Mouse (Mus musculus): ENCODE data around the gene Wnt11.

Gene Wnt11

DNA sequence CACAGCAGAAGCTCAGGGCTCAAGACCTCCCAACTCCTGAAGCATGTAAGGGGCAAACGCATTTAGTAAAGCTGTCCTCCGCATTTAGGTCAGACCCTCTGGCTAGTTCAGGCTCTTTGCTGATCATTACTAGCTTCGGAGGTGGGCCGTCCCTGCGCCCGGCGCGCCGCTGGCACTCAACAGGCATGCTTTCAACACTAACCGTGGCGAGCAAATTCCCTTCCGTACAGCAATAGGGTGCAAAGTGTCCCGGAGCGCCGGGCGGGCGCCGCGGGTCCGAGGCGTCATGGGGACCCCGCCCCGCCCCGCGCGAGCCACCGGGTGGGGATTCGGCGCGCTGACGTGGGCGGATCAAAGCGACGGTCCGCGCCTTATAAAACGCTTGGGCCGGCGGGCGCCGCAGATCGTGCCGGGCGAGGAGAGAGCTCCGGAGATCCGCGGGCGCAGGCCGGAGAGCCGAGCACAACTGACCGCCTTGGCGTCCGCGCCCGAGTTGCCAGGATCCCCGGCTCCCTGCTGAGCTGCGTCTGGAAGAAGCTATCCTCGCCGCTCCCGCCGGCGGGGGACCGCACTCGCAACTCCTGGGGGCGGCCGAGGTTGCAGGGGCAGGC lies at the start of gene Wnt11:
Gene Wnt11, plus strand, starts transcription at position 402 of the 611 bp plus-strand sequence.
- DNase-seq (ENCODE audit: low read depth) = no peak

DNA sequence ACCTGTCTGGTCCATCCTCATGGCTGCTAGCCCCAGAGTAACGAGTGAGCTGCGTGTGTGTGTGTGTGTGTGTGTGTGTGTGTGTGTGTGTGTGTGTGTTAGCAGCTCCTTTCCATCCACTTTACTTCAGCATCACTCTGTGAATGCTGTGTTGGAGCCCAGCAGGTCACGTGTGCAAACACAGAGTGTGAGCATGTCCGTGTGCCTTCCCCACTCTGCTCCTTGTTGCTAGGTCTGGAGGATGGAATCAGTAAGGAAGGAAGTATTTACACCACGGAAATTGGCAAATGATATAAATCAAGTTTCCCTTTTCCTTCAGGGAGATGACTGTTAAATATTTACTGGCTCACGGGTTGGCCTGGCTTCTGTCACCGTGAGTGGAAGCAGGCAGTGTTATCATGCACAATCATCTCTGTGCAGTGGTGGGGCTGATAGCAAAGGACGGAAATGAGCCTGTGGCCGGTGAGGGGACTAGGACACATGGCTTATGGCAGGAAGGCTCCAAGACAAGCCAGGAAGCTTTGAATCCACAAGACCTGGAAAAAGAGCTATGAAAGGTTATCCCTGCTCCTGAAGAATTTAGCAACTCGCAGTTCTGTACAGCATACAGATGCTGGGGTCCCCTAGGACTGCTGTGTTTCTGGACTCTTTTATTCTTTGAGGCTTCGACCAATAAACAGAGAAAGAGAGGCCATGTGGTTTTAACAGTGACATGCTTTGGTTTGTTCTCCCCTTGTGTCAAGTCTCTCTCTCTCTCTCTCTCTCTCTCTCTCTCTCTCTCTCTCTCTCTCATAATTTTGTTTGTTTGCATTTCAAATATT lies 47.9 kb upstream of the Wnt11 start:
- no peak for DNase-seq (ENCODE audit: low read depth)

DNA sequence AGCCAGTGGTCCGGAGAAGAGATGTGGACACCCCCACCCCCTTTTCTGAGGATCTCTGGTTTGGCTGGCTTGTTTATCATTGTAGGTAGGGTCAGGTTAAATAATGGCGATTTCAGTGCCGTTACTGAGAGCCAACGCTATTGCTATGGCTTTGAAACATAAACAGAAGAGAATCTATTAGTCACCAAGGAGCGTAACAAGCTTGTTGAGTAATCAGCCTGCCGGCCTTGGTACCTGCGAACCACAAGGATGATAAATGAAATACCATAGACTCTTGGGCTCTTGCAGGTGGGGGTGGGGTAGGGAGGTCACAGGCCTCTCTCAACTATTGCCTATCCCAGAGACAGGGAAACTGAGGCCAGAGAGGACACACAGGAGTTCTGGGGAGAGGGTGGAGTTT lies 46.2 kb upstream of the Wnt11 start:
- no peak for DNase-seq (ENCODE audit: low read depth)

DNA sequence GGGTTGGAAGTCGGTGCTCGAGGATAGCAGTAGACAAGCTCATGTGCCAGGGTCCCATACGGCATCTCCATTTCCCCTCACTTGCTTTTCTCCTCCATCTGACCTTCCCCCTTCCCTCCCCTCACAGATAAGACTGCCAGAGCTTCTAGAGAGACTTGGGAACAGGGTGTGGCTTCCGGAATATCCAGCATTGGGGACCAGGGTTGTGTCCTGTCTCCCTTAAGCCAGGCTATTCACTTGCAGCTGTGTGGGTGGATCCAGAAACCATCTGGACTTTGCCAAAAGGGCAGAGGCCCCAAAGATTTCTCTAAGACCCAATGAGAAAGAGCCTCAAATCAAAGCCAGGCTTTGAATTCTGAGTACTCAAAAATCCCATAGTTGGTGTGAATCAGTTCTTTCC lies 45.8 kb upstream of the Wnt11 start:
- DNase-seq (ENCODE audit: low read depth) = no peak

DNA sequence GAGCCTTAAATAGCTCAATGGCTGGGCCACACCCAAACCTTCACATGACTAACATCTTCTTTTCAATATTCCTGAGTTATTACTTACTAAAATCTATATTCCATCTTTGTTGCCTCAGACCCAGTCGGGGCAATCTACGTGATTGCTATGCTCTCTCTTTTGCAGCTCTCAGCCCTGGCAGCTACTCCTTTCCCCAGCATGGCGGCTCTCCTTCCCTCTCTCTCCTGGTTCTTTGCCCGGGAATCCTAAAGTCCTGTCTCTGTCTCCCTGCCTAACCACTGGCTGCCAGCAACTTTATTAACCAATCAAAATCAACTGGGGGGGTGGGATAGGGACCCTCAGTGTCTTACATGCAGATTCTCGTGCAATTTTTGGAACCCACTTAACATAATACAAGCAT lies 43.0 kb upstream of the Wnt11 start:
- no peak for DNase-seq (ENCODE audit: low read depth)

DNA sequence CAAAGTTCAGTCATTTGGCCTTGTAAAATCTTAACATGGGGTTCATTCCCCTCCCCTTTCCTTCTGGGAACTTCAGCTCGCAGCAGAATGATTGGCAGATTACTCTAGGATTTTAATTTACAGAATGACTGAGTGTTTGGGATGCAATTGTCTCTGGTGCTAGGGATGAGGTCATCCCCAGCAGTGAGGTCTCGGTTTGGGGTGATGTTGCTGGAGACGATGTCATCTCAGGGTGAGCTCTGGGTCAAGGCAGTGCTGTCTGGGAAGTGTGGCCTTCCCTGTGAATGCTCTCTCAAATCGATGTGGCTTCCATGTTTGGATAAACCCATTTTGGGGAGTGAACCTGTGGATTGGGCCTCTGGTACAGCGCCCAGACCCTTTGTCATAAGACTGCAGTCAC lies 41.1 kb upstream of the Wnt11 start:
- DNase-seq (ENCODE audit: low read depth) = no peak

DNA sequence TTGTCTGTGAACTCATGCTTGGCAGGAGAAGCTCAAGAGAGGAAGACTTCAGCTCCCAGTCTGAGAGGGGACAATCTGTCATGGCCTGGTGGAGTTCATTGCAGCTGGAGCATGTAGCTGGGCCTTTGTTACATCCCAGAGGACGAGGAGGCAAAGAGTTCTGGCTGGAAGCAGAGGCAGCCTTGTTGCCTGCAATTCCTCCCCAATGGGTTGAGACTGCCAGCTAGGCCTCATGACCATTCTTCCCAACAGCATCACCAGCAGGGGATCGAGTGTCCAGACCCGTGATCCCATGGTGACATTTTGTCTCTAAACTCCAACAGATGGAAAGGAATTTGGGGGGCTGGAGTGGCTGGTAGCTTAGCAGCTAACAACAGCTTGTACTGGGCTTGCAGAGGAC lies 40.5 kb upstream of the Wnt11 start:
- no peak for DNase-seq (ENCODE audit: low read depth)

DNA sequence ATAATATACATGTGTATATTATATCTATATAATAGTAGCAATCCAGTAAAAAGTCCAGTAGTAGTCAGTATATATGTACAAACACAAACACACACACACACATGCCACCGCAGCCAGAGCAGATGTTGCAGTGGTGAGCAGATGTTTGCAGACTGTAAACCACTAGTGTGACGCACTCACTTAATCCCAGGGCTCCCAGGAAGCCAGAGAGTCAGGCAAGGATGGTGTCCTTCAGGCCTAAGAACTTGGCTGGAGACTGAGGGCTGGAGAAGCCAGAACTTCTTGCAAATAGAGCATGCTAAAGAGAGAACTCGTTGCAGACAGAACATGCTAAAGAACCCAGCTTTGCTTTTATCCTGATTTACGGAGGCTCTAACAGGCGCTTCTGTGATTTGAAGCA lies 39.3 kb upstream of the Wnt11 start:
- no peak for DNase-seq (ENCODE audit: low read depth)

DNA sequence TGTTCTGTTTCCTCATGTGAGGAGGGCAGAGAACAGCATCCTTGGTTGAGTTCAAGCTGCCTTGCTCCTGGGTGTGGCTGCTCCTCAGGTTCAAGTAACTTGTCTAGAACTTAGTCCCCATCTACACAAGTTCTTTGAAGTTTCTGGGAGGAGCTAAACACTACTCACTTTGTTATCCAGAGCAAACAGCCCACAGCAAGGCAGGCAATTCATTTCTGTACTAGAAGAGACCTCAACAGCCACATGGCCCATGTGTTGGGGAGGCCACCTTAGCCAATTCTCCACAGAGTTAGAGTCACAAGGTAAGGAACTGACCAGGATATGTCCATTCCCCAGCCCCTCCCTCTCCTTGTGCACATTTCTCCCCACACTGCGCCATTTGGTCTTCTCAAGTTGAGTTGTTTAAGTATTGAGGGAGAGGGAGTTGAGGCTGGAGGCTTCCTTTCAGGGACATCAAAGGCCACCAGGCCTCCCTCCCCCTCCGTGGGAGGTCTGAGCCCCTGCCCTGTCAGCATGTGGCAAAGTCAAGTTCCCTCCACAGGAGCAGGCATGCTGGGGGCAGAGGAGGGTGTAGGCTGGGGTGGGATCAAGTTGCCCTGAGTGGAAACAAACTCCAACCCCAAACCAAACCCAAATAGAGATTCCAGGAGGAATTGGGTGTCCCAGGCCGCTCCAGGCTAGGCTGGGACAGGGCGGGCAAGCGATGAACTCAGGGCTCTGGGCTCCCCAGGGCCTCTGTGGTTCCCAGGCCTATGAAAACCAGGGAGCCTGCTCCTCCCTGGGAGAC lies 37.4 kb upstream of the Wnt11 start:
- no peak for DNase-seq (ENCODE audit: low read depth)

DNA sequence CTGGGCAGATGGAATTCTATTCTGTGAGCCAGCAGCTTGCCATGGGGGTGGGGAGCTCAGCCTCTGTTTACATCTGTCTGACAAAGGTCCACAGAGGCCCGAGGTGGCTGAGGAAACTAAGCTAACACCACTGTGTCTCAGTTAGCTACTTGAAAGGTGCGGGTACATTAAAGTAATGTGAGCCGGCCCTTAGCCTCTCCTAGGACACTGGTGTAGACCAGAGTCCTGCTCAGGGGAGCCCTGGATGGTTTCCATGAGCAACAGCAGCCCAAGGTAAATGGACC lies 36.8 kb upstream of the Wnt11 start:
- no peak for DNase-seq (ENCODE audit: low read depth)

DNA sequence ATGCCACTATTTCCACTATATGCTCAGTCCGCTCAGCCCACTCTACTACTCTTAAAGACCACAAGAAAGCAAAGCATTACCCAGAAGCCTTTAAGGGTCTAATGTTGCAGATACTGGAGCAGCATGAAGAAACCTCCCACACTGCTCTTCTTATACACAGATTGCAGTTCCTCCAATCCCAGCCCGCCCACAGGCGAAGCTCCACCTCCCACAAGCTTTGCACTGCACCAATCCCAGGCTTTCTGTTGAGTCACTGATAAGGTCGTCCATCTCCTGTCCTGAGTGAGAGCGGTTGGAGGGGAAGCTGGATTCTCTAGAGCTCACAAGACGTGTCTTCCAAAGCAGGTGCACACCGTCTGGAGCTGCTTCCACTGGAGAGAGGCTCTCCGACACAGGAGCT lies 34.5 kb upstream of the Wnt11 start:
- DNase-seq (ENCODE audit: low read depth) = no peak

DNA sequence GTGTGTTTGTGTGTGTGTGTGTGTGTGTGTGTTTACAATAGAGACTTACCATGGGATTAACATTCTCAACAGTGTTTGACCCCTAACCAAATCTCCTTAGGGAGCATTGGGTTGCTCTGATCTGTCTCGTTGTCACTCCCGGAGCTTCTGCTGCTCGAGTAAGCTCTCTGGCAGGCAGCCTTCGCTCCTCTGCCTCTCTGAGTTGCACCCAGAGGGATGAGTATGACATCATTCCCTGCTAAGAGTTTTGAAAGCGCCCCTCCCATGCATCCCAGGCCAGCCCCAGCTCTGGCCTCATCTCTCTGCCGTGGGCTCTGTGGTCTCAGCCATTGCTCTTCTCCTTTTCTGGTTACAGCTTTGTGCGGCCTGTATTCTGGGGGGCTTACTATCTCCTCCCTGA lies 33.8 kb upstream of the Wnt11 start:
- DNase-seq (ENCODE audit: low read depth) = no peak

DNA sequence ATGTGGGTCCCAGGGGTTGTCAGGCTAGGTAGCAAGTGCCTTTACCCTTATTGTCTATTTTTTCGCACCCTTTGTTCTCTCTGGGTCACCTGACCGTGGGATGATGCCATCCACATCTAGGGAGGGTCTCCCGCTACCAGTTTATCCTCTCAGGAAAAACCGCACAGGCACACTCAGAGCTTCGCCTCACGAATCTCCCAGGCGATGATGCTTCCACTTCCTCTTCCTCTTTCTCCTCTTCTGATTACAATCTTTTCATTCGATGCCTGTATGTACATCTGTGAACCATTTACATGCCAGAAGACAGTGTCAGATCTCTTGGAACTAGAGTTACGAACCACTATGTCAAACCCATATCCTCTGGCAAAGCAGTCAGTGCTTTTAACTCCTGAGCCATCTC lies 31.7 kb upstream of the Wnt11 start:
- DNase-seq (ENCODE audit: low read depth) = no peak

DNA sequence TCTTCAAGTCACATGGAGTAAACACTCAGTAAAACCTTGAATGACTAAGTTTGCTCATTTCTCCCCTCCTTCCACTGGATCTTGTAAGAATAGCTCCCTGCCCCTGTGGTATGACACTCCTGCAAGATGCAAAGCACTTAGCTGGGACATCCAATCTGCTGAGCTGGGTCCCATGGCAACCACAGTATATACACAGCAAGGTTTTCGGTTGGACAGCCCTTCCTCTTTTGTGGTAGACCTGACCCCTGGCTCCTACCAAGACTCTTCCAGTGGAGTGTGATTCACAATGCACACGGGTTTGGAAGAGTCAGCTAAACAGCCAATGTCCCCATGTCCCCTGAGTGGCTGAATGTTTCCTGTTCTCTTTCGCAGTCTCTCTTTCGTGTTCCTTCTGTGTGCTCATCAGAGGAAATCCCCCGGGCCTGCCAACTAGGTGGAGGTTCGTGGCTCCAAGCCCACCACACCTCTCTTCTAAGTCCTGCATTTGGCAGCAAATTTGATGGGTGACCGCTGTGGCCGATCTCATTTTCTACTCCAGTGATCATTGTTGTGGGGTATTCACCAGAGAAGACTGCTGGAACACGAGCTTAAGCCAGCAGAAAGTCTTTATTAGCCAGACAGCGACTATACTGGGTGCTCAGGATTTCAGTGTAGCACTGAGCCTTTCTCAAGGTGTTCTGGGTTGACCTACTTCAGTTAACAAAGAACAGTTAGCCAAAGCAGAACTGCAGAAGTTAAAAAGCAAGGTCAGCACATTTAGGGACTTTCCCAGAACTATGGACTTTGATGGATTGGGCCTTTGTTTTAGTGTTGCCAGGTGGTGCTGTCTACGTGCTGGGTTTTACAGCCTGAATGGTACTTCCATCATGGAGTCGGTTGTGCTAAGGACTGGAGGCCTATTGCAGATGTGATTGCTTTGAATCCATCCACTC lies 29.8 kb upstream of the Wnt11 start:
- DNase-seq (ENCODE audit: low read depth) = no peak

DNA sequence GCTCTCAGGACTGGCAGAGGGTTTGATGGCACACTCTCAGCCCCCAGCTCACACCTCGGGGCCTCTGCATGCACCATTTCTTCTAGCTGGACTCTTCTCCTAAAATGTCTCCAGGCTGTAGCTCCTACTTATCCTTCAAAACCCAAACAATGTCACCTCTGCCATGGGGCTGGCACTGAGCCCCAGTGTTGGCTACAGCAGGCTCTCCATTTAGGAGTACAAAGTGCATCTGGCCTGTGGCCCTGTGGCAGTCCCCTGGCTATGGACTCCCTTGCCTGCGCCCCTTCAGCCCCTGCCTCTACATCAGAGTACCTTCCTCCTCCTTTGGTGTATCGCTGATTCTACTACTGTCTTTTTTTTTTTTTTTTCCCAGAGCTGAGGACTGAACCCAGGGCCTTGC lies 28.0 kb upstream of the Wnt11 start:
- no peak for DNase-seq (ENCODE audit: low read depth)

DNA sequence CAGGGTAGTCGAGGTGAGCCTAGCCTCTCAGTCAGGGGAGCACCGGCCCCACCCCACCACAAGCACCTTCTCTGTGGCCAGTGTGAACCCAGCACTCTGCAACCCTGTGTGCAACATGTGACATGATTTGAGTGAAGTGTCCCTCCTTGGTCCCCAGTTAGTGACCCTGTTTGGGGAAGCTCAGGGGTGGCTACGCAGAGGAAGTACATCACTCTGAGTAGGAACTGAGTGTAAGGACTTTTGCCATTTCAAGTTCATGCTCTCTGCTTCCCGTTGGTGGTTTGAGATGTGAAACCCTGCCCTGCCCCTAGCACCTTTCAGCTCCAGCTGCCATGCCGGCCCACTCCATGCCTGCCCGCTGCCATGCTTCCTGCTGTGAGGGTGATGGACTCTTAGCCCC lies 25.5 kb upstream of the Wnt11 start:
- DNase-seq (ENCODE audit: low read depth) = no peak

DNA sequence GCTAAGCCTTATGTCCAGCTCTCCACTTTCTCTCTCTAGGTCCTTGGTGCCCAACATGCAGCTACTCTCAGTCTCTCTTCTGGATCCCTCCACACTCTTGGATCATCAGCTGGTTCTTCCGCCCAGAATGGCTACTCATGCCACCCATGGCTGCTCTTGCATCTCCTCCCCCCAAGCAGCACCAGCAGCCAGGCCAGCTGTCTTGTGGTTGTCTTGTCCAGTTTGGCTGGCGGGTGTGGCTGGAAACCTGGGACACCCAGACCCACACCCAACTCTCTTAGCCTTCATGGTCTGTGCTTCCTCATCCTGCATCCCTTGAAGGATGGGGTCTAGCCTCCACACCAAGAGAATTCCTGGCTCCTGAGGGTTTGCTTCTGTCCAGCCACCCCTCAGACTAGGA lies 24.3 kb upstream of the Wnt11 start:
- no peak for DNase-seq (ENCODE audit: low read depth)

DNA sequence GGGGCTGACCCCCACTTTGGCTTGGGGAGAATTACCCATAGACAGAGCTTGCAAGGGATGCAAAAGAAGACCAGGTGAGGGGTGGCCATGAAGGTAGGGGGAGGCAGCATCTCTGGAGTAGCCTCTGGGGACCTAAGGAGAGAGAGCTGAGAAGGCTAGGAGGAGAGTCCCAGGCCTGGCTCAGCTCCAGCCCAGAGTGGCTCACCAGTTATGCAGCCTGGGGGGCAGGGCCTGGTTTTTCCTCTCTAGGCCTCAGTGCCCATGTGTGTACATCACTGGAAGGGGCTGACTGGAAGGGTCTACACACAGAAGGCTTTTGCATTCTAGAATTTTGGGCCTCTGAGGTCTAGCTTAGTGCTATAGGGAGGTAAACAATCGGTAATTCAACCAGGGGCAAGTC lies 14.4 kb upstream of the Wnt11 start:
- DNase-seq (ENCODE audit: low read depth) = no peak

DNA sequence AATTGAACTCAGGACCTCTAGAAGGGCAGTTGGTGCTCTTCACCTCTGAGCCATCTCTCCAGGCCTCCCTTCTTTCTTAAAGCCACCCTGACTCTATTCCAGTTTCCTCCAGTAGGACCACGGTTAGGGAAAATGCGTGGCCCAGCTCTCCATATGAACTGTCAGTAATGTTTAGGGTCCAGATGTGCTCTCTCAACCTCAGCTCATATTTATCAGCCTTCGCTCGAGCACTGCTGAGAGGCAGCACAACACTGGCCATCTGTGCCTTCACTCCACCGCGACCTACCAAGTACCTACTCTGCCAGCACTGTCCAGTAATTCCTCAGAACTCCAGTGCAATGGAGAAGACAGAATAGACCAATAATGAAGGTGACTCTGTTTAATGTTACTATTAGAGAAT lies 12.0 kb upstream of the Wnt11 start:
- no peak for DNase-seq (ENCODE audit: low read depth)

DNA sequence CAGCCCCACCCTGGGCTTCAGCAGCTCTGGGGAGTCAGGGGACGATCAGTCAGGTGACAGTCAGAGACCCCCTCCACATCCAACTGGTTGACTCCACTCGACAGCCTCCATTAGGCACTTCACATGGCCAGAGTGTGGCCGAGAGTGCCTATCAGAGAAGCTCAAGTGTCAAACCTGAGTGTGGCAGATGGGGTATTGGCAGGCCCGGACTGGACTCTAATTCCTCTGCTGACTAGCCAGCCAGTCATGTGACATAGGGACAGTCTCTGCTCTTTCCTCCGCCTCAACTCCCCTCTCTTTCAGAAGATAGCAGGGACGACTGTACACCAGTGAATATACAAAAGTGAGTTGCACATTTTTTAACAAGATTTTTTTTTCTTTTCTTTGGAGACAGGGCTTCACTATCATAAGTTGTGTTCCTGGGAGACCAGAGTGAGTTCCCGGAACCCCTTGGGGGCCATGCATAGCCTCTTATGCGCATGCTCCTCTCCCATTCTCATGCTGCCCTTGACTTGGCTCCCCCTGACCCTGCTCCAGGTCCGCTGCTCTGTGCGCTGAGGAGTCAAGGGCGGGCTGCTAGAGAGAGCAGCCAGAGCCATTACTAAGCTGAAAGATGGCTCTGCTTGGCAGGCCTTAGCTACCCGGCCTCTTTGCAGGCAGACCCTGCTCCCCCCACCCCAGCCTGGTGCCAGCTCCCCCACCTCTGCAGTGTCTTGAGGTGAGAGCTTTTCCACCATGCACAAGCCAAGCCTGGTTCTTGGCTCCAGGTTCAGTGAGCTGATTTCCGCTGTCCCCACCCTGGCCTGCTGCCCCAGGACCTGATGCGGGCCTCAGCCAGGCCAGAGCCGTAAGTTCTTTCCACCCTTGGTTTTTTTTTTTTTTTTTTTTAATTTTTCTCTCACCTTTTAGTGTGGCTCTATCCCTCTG lies 10.8 kb upstream of the Wnt11 start:
- no peak for DNase-seq (ENCODE audit: low read depth)

DNA sequence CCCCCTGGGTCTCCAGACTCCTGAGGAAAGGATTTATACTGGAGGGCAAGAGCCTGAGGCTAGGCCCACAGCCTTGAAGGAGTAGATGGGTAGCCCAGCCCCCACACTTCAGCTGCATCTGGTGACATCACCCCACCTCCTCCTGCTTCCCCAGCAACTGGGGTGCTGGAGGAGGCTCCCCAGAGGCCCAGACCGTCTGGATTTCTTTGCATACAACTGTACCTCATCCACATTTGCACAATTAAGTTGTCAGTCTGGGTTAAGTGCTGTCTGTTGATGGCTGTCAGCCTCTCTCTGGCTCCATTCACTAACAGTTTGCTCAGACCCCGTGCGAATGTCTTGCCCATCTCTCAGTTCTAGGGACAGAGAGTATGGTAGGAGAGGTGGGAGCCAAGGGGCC lies 6.9 kb upstream of the Wnt11 start:
- DNase-seq (ENCODE audit: low read depth) = no peak
